Mouse (Mus musculus): ENCODE measurements around the gene Lrrc15. TPM values are rescaled to one million over a fixed set of nuclear protein-coding genes. Genes with fewer than 3 reads are reported as not detected.

The Lrrc15 gene
- polyA plus RNA-seq, 1 experiment = 0.06 TPM

DNA sequence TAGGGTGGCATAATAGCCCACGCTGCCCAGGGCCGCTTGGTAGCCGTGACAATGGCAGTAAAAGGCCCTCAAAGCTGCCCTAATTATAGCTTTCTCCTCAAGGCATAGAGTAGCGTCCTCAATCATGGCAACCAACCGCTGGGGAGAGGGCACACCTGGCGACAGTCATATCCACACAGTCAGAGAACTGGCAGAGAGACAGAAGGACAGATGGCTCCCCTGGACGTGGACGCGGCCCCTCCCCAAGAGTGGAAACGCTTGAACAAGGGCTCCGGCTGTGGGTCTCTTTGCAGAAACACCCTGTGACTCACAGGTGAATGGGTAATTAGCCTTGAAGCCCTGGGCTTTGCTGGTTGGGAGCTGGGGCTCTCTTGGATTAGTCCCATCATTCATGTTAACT is 4.7 kb downstream of the Lrrc15 start:
- Histone ChIP-seq H3K4me3 (ENCODE audit: control insufficient read depth, low read depth, low read length) (no peak overlapping the region), H3K4me1 (ENCODE audit: control insufficient read depth, insufficient read depth, low read length) (peaks cover 8% of the 10 kb centered on the region), H3K36me3 (ENCODE audit: control insufficient read depth, insufficient read depth, low read length) (no peaks in the 10 kb centered on the region), H3K27me3 (ENCODE audit: control insufficient read depth, insufficient read depth, low read length) (no peaks in the 10 kb centered on the region), H3K27ac (ENCODE audit: control insufficient read depth, insufficient read depth, low read depth, low read length) (no peak overlapping the region)
- no peak for TF ChIP-seq POLR2A (IDR thresholded peaks at IDR 0.05; ENCODE audit: control insufficient read depth, low read depth, low read length)

DNA sequence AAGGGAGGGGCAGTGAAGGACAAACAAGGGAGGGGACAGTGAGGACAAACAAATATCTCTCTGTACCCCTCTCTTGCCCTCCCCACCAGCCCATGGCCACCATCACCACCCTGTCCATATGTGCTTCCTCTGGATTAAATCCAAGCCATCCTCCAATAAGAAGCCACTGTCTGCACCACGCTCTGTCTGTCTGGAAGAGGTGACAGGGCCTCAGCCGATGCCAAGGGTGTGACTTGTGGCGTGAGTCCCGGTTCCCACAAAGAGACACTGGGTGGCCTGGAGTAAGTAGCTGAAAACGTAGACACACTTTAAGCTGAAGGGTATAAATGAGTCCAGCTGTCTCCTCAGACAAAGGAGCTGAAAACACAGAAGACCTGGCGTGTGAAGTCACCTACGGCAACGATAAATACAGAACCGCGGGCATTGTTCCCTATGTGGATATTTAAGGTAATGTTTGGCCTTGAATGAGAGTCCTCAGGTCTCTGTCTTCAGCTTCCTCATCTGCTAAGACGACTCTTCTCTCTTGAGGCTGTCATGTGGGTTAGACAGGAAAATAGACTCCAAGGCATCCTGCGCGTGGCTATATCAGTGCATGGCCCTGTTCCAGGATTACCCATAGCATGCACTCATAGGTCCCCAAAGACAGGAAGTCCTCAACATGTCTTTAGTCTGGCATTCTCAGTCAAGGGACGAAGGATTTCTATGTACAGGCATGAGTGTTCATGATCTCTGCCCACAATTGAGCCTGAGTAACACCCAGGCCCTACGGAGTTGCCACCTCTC is 7.3 kb downstream of the Lrrc15 start:
- TF ChIP-seq POLR2A (IDR thresholded peaks at IDR 0.05; ENCODE audit: control insufficient read depth, low read depth, low read length) = no peak
- TF ChIP-seq CTCF (IDR thresholded peaks at IDR 0.05; ENCODE audit: control insufficient read depth, insufficient read depth, insufficient replicate concordance, low read depth, low read length) = no peak
- no peak overlapping the region for H3K27ac ChIP-seq (ENCODE audit: control insufficient read depth, insufficient read depth, low read depth, low read length)
- no peaks in the 10 kb centered on the region for H3K27me3 ChIP-seq (ENCODE audit: control insufficient read depth, insufficient read depth, low read length)
- H3K4me1 ChIP-seq (ENCODE audit: control insufficient read depth, insufficient read depth, low read length) = no peaks in the 10 kb centered on the region
- H3K36me3 ChIP-seq (ENCODE audit: control insufficient read depth, insufficient read depth, low read length) = no peaks in the 10 kb centered on the region
- H3K4me3 ChIP-seq (ENCODE audit: control insufficient read depth, low read depth, low read length) = no peak overlapping the region

GRCm38 (mm10) chr16:30273065-30273464 is 10.0 kb downstream of the Lrrc15 start:
- Histone ChIP-seq H3K4me3 (ENCODE audit: control insufficient read depth, low read depth, low read length) (no peak overlapping the region), H3K4me1 (ENCODE audit: control insufficient read depth, insufficient read depth, low read length) (no peaks in the 10 kb centered on the region), H3K27ac (ENCODE audit: control insufficient read depth, insufficient read depth, low read depth, low read length) (no peak overlapping the region), H3K36me3 (ENCODE audit: control insufficient read depth, insufficient read depth, low read length) (no peaks in the 10 kb centered on the region), H3K27me3 (ENCODE audit: control insufficient read depth, insufficient read depth, low read length) (no peaks in the 10 kb centered on the region)
- TF ChIP-seq POLR2A (IDR thresholded peaks at IDR 0.05; ENCODE audit: control insufficient read depth, low read depth, low read length) (no peak), CTCF (IDR thresholded peaks at IDR 0.05; ENCODE audit: control insufficient read depth, insufficient read depth, insufficient replicate concordance, low read depth, low read length) (no peak)

DNA sequence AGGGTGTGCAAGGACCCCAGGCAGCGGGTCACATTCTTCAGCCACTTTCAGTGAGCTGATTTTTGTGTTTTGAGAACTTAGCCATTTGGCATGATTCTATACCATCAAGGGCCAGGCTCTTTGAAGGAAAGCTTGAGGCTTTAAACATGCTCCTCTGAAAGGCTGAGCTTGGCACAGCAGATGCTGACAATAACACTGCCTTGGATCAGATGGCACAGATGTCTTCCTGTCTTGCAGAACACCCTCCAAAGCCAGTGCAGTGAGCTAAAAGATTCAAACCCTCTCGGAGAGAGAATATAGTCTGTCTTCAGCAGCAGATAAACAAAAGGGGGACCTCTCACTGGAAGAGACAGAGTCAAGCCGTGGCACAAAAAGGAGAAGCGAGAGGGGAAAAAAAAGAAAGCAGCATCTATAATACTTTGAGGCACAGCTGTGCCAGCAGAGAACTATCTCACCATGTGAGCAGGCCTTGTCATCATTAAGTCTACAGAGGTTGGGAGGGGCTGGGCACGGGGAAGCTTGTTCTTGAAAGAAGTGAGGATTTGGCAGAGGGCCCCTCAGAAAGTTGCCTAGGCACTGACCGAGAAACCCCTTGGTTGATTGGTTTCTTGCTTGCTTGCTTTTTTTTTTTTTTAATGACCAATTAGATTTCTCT is 11.0 kb downstream of the Lrrc15 start:
- H3K4me1 ChIP-seq (ENCODE audit: control insufficient read depth, insufficient read depth, low read length) = no peaks in the 10 kb centered on the region
- no peaks in the 10 kb centered on the region for H3K36me3 ChIP-seq (ENCODE audit: control insufficient read depth, insufficient read depth, low read length)
- H3K27me3 ChIP-seq (ENCODE audit: control insufficient read depth, insufficient read depth, low read length) = no peaks in the 10 kb centered on the region
- no peak overlapping the region for H3K4me3 ChIP-seq (ENCODE audit: control insufficient read depth, low read depth, low read length)
- no peak overlapping the region for H3K27ac ChIP-seq (ENCODE audit: control insufficient read depth, insufficient read depth, low read depth, low read length)
- TF ChIP-seq POLR2A (IDR thresholded peaks at IDR 0.05; ENCODE audit: control insufficient read depth, low read depth, low read length) (no peak), CTCF (IDR thresholded peaks at IDR 0.05; ENCODE audit: control insufficient read depth, insufficient read depth, insufficient replicate concordance, low read depth, low read length) (no peak)

DNA sequence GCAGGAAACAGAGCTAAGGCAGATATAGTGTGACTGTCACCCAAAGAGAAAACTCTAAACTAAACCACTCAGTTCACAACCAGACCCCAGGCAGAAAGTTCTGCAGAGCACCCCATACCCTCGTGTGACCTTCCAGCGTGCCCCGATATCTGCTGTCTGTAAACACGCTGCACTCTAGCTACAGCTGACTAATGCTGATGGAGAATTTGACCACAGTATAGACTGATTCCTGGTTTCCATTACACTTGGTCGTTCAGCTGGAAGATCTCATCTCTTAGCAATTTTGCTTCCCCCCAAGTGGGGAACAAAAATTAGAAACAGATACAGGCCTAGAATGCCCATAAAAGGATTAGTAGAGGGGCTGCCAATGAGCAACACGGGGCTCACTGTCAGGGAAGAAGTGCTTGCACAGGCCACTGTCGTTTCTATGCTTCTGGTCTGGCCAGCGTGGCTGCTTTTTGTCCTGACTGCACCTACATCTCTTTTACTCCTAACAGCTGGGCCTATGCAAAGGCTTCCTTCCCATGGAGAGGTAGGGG is 11.8 kb downstream of the Lrrc15 start:
- Histone ChIP-seq H3K27me3 (ENCODE audit: control insufficient read depth, insufficient read depth, low read length) (no peaks in the 10 kb centered on the region), H3K4me1 (ENCODE audit: control insufficient read depth, insufficient read depth, low read length) (no peaks in the 10 kb centered on the region), H3K4me3 (ENCODE audit: control insufficient read depth, low read depth, low read length) (no peak overlapping the region), H3K27ac (ENCODE audit: control insufficient read depth, insufficient read depth, low read depth, low read length) (no peak overlapping the region), H3K36me3 (ENCODE audit: control insufficient read depth, insufficient read depth, low read length) (no peaks in the 10 kb centered on the region)
- TF ChIP-seq POLR2A (IDR thresholded peaks at IDR 0.05; ENCODE audit: control insufficient read depth, low read depth, low read length) = no peak
- TF ChIP-seq CTCF (IDR thresholded peaks at IDR 0.05; ENCODE audit: control insufficient read depth, insufficient read depth, insufficient replicate concordance, low read depth, low read length) = no peak

GRCm38 (mm10) chr16:30267359-30267758 is 15.7 kb downstream of the Lrrc15 start, which contains the start of gene Cpn2:
Gene Cpn2, minus strand, starts transcription at chr16:30267499.
- TF ChIP-seq CTCF (IDR thresholded peaks at IDR 0.05; ENCODE audit: control insufficient read depth, insufficient read depth, insufficient replicate concordance, low read depth, low read length) (no peak), POLR2A (IDR thresholded peaks at IDR 0.05; ENCODE audit: control insufficient read depth, low read depth, low read length) (no peak)
- H3K27ac ChIP-seq (ENCODE audit: control insufficient read depth, insufficient read depth, low read depth, low read length) = no peak within 1 kb of the TSS

DNA sequence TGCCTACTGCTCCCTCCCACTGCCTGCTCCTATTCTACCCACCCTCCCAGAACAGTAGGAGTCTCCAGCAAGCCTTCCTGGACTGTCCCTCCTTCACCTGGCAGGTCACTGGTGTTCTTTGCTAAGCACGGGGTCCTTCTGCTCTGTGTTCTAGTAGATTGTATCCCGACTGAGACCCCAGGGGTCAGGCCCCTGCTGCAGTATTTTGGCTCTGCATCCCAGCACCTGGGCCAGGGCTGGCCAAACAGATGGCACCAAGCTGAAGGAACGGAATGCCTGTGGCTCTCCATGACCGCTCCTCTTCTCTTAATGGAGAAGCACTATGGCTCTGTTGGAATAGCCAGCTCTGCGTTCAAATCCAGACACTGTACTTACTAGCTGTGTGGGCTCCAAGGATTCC is 16.5 kb downstream of the Lrrc15 start:
- no peaks in the 10 kb centered on the region for H3K36me3 ChIP-seq (ENCODE audit: control insufficient read depth, insufficient read depth, low read length)
- H3K27ac ChIP-seq (ENCODE audit: control insufficient read depth, insufficient read depth, low read depth, low read length) = no peak overlapping the region
- no peaks in the 10 kb centered on the region for H3K4me1 ChIP-seq (ENCODE audit: control insufficient read depth, insufficient read depth, low read length)
- H3K4me3 ChIP-seq (ENCODE audit: control insufficient read depth, low read depth, low read length) = no peak overlapping the region
- TF ChIP-seq POLR2A (IDR thresholded peaks at IDR 0.05; ENCODE audit: control insufficient read depth, low read depth, low read length) (no peak), CTCF (IDR thresholded peaks at IDR 0.05; ENCODE audit: control insufficient read depth, insufficient read depth, insufficient replicate concordance, low read depth, low read length) (no peak)
- H3K27me3 ChIP-seq (ENCODE audit: control insufficient read depth, insufficient read depth, low read length) = no peaks in the 10 kb centered on the region

More at GRCm38 (mm10) chr16:30267359-30267758, 15.7 kb downstream of the Lrrc15 start, which contains the start of gene Cpn2:
- H3K4me3 ChIP-seq (ENCODE audit: control insufficient read depth, low read depth, low read length) = no peak within 1 kb of the TSS
- no peaks in the 10 kb centered on the region for H3K27me3 ChIP-seq (ENCODE audit: control insufficient read depth, insufficient read depth, low read length)
- H3K4me1 ChIP-seq (ENCODE audit: control insufficient read depth, insufficient read depth, low read length) = no peaks in the 10 kb centered on the region
- no peaks in the 10 kb centered on the region for H3K36me3 ChIP-seq (ENCODE audit: control insufficient read depth, insufficient read depth, low read length)

All from testis, adult 2 months (tissue).